Mouse (Mus musculus): Measurements from ENCODE around the gene Ppp1r12b.

DNA sequence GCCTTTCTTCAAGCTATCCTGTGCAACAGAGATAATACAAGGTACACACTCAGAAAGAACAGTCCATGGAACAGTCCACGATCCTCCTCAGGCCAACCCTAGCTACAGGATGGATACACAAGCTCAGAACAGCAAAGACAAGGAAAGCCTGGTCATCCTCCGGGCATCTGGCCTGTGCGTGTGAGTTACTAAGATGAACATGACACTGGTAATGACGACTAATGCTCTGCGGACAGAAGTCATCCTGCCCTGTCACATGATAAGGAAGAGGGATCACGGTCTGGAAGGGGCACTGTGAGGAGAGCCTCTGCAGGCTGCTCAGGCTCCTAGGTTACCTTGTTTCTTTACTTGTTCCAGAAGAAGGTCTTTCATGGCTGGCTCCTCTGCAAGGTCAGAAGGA lies 59.7 kb downstream of the Ppp1r12b start:
- no peak for TF ChIP-seq CTCF (conservative IDR thresholded peaks at IDR 0.05; ENCODE audit: low read length)
- no peak for TF ChIP-seq NANOG (IDR thresholded peaks at IDR 0.05; ENCODE audit: borderline replicate concordance, low read length)
- TF ChIP-seq POU5F1 (IDR thresholded peaks at IDR 0.05; ENCODE audit: borderline replicate concordance, low read length) = no peak
